23 mouse cellular contexts compared by ENCODE assay signal in genomic region chr9:63919708-63920107, GRCm38 (mm10).
DNase-seq lines count a peak whose midpoint lies in the region; ATAC-seq and TF ChIP-seq lines count a peak whose summit lies in the region.
"Had no signal": no experiment of that assay in that cellular context is flagged by ENCODE, and none has a peak within 500 bp of the region (broad histone marks: within the 10 kb centered on the region; RNA-seq: fewer than 3 reads in every experiment).

No protein-coding gene starts in this region.

- H3K4me2 ChIP-seq in heart, embryonic 14.5 days (ENCODE audit: low read length) = no peak overlapping the region
- H3K4me2 ChIP-seq in liver, embryonic 11.5 days = peak overlapping the region; percentile 37
- no peak overlapping the region for H3K4me2 ChIP-seq in liver, embryonic 14.5 days (ENCODE audit: low read depth)
- H3K4me2 ChIP-seq: hindbrain, embryonic 14.5 days; limb, embryonic 12.5 days; midbrain, embryonic 13.5 days had no signal

- H3K4me1 ChIP-seq in heart, embryonic 14.5 days (ENCODE audit: control insufficient read depth in 2 of 2, insufficient read depth in 2 of 2, low read length in 2 of 2) = peaks cover 51 to 65% of the 10 kb centered on the region in 2 experiments
- peaks cover 19% of the 10 kb centered on the region for H3K4me1 ChIP-seq in liver, embryonic 11.5 days (replicated peaks; ENCODE audit: control insufficient read depth, insufficient read depth, low read length)
- H3K4me1 ChIP-seq in cortical plate, adult 2 months (ENCODE audit: control insufficient read depth, insufficient read depth, low read length) = no peaks in the 10 kb centered on the region
- H3K4me1 ChIP-seq in liver, embryonic 14.5 days (replicated peaks; ENCODE audit: control insufficient read depth in 2 of 2, insufficient read depth in 2 of 2, low read length in 1 of 2) = peaks cover 10% of the 10 kb centered on the region in 2 experiments; a peak in 2 of 4 replicates

- no peak for TF ChIP-seq EP300 in liver, embryonic 14.5 days (IDR thresholded peaks at IDR 0.05; ENCODE audit: low read depth)

- no peak for TF ChIP-seq CTCF in cortical plate, adult 2 months (IDR thresholded peaks at IDR 0.05; ENCODE audit: extremely low read depth, insufficient read depth, low read length)
- TF ChIP-seq CTCF in liver, embryonic 14.5 days (IDR thresholded peaks at IDR 0.05; ENCODE audit: low read depth) = no peak

- peak overlapping the region; percentile 27 to 79 for H3K27ac ChIP-seq in heart, embryonic 14.5 days (replicated peaks in 1 of 2; ENCODE audit: control insufficient read depth in 1 of 2, insufficient read depth in 1 of 2, low read depth in 2 of 2, low read length in 2 of 2)
- H3K27ac ChIP-seq in liver, embryonic 11.5 days (ENCODE audit: low read depth, low read length) = no peak overlapping the region; the same call in 1 of the 2 replicates
- peak overlapping the region; percentile 21; the same call in 1 of the 2 replicates for H3K27ac ChIP-seq in cortical plate, adult 2 months (ENCODE audit: insufficient read depth, low read length)
- no peak overlapping the region for H3K27ac ChIP-seq in liver, embryonic 14.5 days
- H3K27ac ChIP-seq: heart, adult 2 months; hindbrain, embryonic 14.5 days; midbrain, embryonic 13.5 days had no signal

- H3K9me3 ChIP-seq in heart, embryonic 14.5 days (ENCODE audit: control insufficient read depth, low read length) = no peaks in the 10 kb centered on the region
- no peaks in the 10 kb centered on the region for H3K9me3 ChIP-seq in liver, embryonic 11.5 days (ENCODE audit: control insufficient read depth, low read length)
- H3K9me3 ChIP-seq in liver, embryonic 14.5 days (ENCODE audit: control insufficient read depth, low read length) = no peaks in the 10 kb centered on the region
- H3K9me3 ChIP-seq: forebrain, embryonic 10.5 days; limb, embryonic 12.5 days had no signal

- TF ChIP-seq POLR2A in cortical plate, adult 2 months (IDR thresholded peaks at IDR 0.05; ENCODE audit: extremely low read depth, insufficient read depth, low read length) = no peak

- no peak for DNase-seq in heart, postnatal 4 days
- peak; percentile 46 for DNase-seq in liver, embryonic 11.5 days (ENCODE audit: low spot score)
- no peak for DNase-seq in liver
- no peak for DNase-seq in liver, embryonic 14.5 days (ENCODE audit: low read depth in 3 of 3, low spot score in 3 of 3)
- no peak for DNase-seq in kidney, postnatal 25 days
- DNase-seq: adrenal gland, postnatal 10 days; B cell, adult 2 months; forebrain, postnatal 0 days; gastrocnemius, postnatal 14 days; heart, adult 2 months; kidney, adult 2 months; kidney, postnatal 10 days; layer of hippocampus, postnatal 36 days; lung, adult 18-20 months; lung, postnatal 14 days; thymus, adult 18-20 months; thymus, postnatal 36 days had no signal

- H3K27me3 ChIP-seq in heart, embryonic 14.5 days (ENCODE audit: control insufficient read depth, insufficient read depth, low read length) = no peaks in the 10 kb centered on the region
- H3K27me3 ChIP-seq in liver, embryonic 11.5 days (replicated peaks; ENCODE audit: control insufficient read depth, insufficient read depth, low read length) = peaks cover 7% of the 10 kb centered on the region; the same call in 1 of the 2 replicates
- no peaks in the 10 kb centered on the region for H3K27me3 ChIP-seq in liver, embryonic 14.5 days (ENCODE audit: control insufficient read depth, insufficient read depth, low read length)
- H3K27me3 ChIP-seq: limb, embryonic 12.5 days had no signal

- no peak overlapping the region for H3K4me3 ChIP-seq in heart, embryonic 14.5 days (ENCODE audit: control insufficient read depth in 1 of 2, insufficient read depth in 1 of 2, low read depth in 1 of 2, low read length in 2 of 2)
- H3K4me3 ChIP-seq in liver, embryonic 11.5 days (ENCODE audit: low read depth, low read length) = no peak overlapping the region
- H3K4me3 ChIP-seq in cortical plate, adult 2 months (ENCODE audit: insufficient read depth, low read length) = no peak overlapping the region
- H3K4me3 ChIP-seq in liver, embryonic 14.5 days (ENCODE audit: insufficient read depth in 1 of 2, low read depth in 2 of 2, low read length in 2 of 2) = no peak overlapping the region
- H3K4me3 ChIP-seq: forebrain, embryonic 10.5 days; heart, adult 2 months; limb, embryonic 12.5 days; midbrain, embryonic 13.5 days had no signal

- ATAC-seq in heart, embryonic 14.5 days (ENCODE audit: insufficient number of reproducible peaks, insufficient read depth, low FRiP score, low read depth) = peak; percentile 0; the same call in 1 of the 2 replicates
- ATAC-seq in liver, embryonic 11.5 days (replicated peaks; ENCODE audit: low FRiP score) = peak; percentile 52; the same call in 1 of the 2 replicates
- peak; percentile 47; the same call in 1 of the 2 replicates for ATAC-seq in liver, embryonic 14.5 days (ENCODE audit: insufficient read depth)
- ATAC-seq: forebrain, postnatal 0 days; midbrain, embryonic 13.5 days had no signal

- no peaks in the 10 kb centered on the region for H3K36me3 ChIP-seq in heart, embryonic 14.5 days (ENCODE audit: control insufficient read depth, insufficient read depth, low read length)
- H3K36me3 ChIP-seq in liver, embryonic 11.5 days (ENCODE audit: control insufficient read depth, insufficient read depth, low read length) = no peaks in the 10 kb centered on the region
- H3K36me3 ChIP-seq in liver, embryonic 14.5 days (replicated peaks; ENCODE audit: control insufficient read depth, insufficient read depth, low read depth) = no peaks in the 10 kb centered on the region
- H3K36me3 ChIP-seq: forebrain, embryonic 10.5 days; limb, embryonic 12.5 days; midbrain, embryonic 13.5 days had no signal

- WGBS in heart, embryonic 14.5 days = 24% methylated on average over 3 of the region's 3 CpGs
- WGBS in liver, embryonic 11.5 days = 17% methylated on average over 3 of the region's 3 CpGs
- WGBS in liver, embryonic 14.5 days (ENCODE audit: insufficient replicate concordance) = 2% methylated on average over 3 of the region's 3 CpGs

- peak overlapping the region; percentile 45; the same call in 1 of the 2 replicates for H3K9ac ChIP-seq in heart, embryonic 14.5 days (ENCODE audit: low read length)
- no peak overlapping the region for H3K9ac ChIP-seq in liver, embryonic 11.5 days (ENCODE audit: low read depth, low read length)
- no peak overlapping the region for H3K9ac ChIP-seq in liver, embryonic 14.5 days (replicated peaks)
- H3K9ac ChIP-seq: forebrain, postnatal 0 days; hindbrain, embryonic 14.5 days; limb, embryonic 12.5 days; midbrain, embryonic 13.5 days had no signal

Comparison
In these comparisons a context has a peak if more than half of its experiments do, and no peak if none do; other contexts are left out.
1. ATAC-seq: peak in every context shown above with its lines; median percentile 52 in liver, embryonic 11.5 days; 47 in liver, embryonic 14.5 days; 0 in heart, embryonic 14.5 days.
2. H3K27ac ChIP-seq: peak in heart, embryonic 14.5 days (2 of 2) and cortical plate, adult 2 months (single experiment); none in liver, embryonic 11.5 days (single experiment) and liver, embryonic 14.5 days (single experiment).